In genomic region chr12:101957942-101958544, GRCm38 (mm10) we compare ENCODE assay signal across 8 mouse cellular contexts. TPM values are rescaled to one million over a fixed set of nuclear protein-coding genes. Genes with fewer than 3 reads are reported as not detected.
DNase-seq lines count a peak whose midpoint lies in the region; ATAC-seq lines count a peak whose summit lies in the region.

Gene Atxn3 (minus strand): TSS chr12:101958246.

- peak within 1 kb of the TSS; percentile 66 for H3K4me2 ChIP-seq in heart, embryonic 16.5 days (ENCODE audit: low read depth, low read length)
- peak within 1 kb of the TSS; percentile 80 for H3K4me2 ChIP-seq in liver, embryonic 15.5 days
- H3K4me2 ChIP-seq in neural tube, embryonic 12.5 days (replicated peaks), result peak within 1 kb of the TSS; percentile 75

- under 1% methylated on average over 54 of the region's 54 CpGs for WGBS in forebrain, embryonic 10.5 days
- WGBS in heart, embryonic 16.5 days, result under 1% methylated on average over 49 of the region's 54 CpGs
- under 1% methylated on average over 54 of the region's 54 CpGs for WGBS in liver, embryonic 15.5 days (ENCODE audit: insufficient replicate concordance)
- WGBS in neural tube, embryonic 12.5 days, result under 1% methylated on average over 54 of the region's 54 CpGs

- H3K27ac ChIP-seq in forebrain, embryonic 10.5 days, result peak within 1 kb of the TSS; percentile 94
- H3K27ac ChIP-seq in heart, embryonic 16.5 days (ENCODE audit: low read length), result peak within 1 kb of the TSS; percentile 50
- H3K27ac ChIP-seq in liver, embryonic 15.5 days (replicated peaks), result peak within 1 kb of the TSS; percentile 85
- no peak within 1 kb of the TSS for H3K27ac ChIP-seq in neural tube, embryonic 12.5 days

- H3K36me3 ChIP-seq in forebrain, embryonic 10.5 days (replicated peaks), result peaks cover 4% of the 10 kb centered on the region; the same call in 1 of the 2 replicates
- no peaks in the 10 kb centered on the region for H3K36me3 ChIP-seq in heart, embryonic 16.5 days (ENCODE audit: control insufficient read depth, insufficient read depth)
- no peaks in the 10 kb centered on the region for H3K36me3 ChIP-seq in liver, embryonic 15.5 days (replicated peaks)
- H3K36me3 ChIP-seq in neural tube, embryonic 12.5 days, result no peaks in the 10 kb centered on the region; the same call in 1 of the 2 replicates

- H3K9ac ChIP-seq in heart, embryonic 16.5 days (ENCODE audit: low read length), result peak within 1 kb of the TSS; percentile 81
- H3K9ac ChIP-seq in liver, embryonic 15.5 days, result peak within 1 kb of the TSS; percentile 87
- peak within 1 kb of the TSS; percentile 79 for H3K9ac ChIP-seq in neural tube, embryonic 12.5 days

- peak; percentile 89 for DNase-seq in c-Kit-negative CD71-positive TER-119-positive erythroid progenitor cells, embryonic 14.5 days (ENCODE audit: low read depth, low spot score)
- peak; percentile 95 for DNase-seq in forebrain, embryonic 10.5 days (ENCODE audit: extremely low spot score, low spot score)
- DNase-seq in kidney, postnatal 36 days, result peak; percentile 98 to 99
- DNase-seq in telencephalon, adult 2 months (ENCODE audit: low read depth, low spot score), result peak; percentile 92

- H3K4me3 ChIP-seq in forebrain, embryonic 10.5 days, result peak within 1 kb of the TSS; percentile 91
- H3K4me3 ChIP-seq in heart, embryonic 16.5 days (ENCODE audit: low read length), result peak within 1 kb of the TSS; percentile 72
- H3K4me3 ChIP-seq in liver, embryonic 15.5 days (replicated peaks), result peak within 1 kb of the TSS; percentile 93
- H3K4me3 ChIP-seq in neural tube, embryonic 12.5 days, result peak within 1 kb of the TSS; percentile 70

- H3K9me3 ChIP-seq in forebrain, embryonic 10.5 days, result no peaks in the 10 kb centered on the region
- H3K9me3 ChIP-seq in heart, embryonic 16.5 days (replicated peaks; ENCODE audit: control insufficient read depth, low read length), result no peaks in the 10 kb centered on the region
- H3K9me3 ChIP-seq in liver, embryonic 15.5 days (replicated peaks), result no peaks in the 10 kb centered on the region
- H3K9me3 ChIP-seq in neural tube, embryonic 12.5 days, result no peaks in the 10 kb centered on the region

- H3K4me1 ChIP-seq in forebrain, embryonic 10.5 days, result peaks cover 20% of the 10 kb centered on the region
- peaks cover 9% of the 10 kb centered on the region for H3K4me1 ChIP-seq in heart, embryonic 16.5 days (ENCODE audit: control insufficient read depth, insufficient read depth, low read length)
- H3K4me1 ChIP-seq in liver, embryonic 15.5 days (replicated peaks), result peaks cover 22% of the 10 kb centered on the region
- H3K4me1 ChIP-seq in neural tube, embryonic 12.5 days, result peaks cover 4% of the 10 kb centered on the region

- no peaks in the 10 kb centered on the region for H3K27me3 ChIP-seq in forebrain, embryonic 10.5 days (ENCODE audit: poor library complexity, severe bottlenecking)
- H3K27me3 ChIP-seq in heart, embryonic 16.5 days (ENCODE audit: control insufficient read depth, insufficient read depth, low read length), result no peaks in the 10 kb centered on the region
- H3K27me3 ChIP-seq in liver, embryonic 15.5 days, result no peaks in the 10 kb centered on the region
- H3K27me3 ChIP-seq in neural tube, embryonic 12.5 days (replicated peaks), result no peaks in the 10 kb centered on the region

- ATAC-seq in CD4-positive, CD25-positive, alpha-beta regulatory T cell, adult 4 months, result peak; percentile 98
- ATAC-seq in heart, embryonic 16.5 days (replicated peaks; ENCODE audit: extremely low read depth, insufficient read depth, low FRiP score), result peak; percentile 100
- peak; percentile 97 for ATAC-seq in liver, embryonic 15.5 days (ENCODE audit: insufficient read depth)
- peak; percentile 99 for ATAC-seq in neural tube, embryonic 12.5 days (ENCODE audit: low FRiP score, low read depth)

RNA-seq across cellular contexts. Expression of gene Atxn3, which starts in this region (rescaled TPM):
- polyA plus RNA-seq in CD4-positive, CD25-positive, alpha-beta regulatory T cell, adult 4 months (2017; shearing (Covaris generic)), result 10 to 100 TPM; 17.7 to 18.8 TPM
- polyA plus RNA-seq in forebrain, embryonic 10.5 days (2016; fragmentation: Nextera tagmentation; extraction: Ambion mirVana), result 11.0 and 14.0 TPM in 2 replicates
- 8.4 and 8.7 TPM in 2 replicates for polyA plus RNA-seq in heart, embryonic 16.5 days (2015; fragmentation: Nextera tagmentation; extraction: Ambion mirVana)
- polyA plus RNA-seq in liver, embryonic 15.5 days (2015; fragmentation: Nextera tagmentation; extraction: Ambion mirVana), result 7.6 and 10.5 TPM in 2 replicates
- 14.7 and 16.9 TPM in 2 replicates for polyA plus RNA-seq in neural tube, embryonic 12.5 days (2016; fragmentation: Nextera tagmentation; extraction: Ambion mirVana)
